Mouse (Mus musculus): ENCODE measurements around the gene Timm17a. TPM values are rescaled to one million over a fixed set of nuclear protein-coding genes. Genes with fewer than 3 reads are reported as not detected.

Gene Timm17a
- total RNA-seq, 1 experiment from 2014 or later: 4.0 TPM

DNA sequence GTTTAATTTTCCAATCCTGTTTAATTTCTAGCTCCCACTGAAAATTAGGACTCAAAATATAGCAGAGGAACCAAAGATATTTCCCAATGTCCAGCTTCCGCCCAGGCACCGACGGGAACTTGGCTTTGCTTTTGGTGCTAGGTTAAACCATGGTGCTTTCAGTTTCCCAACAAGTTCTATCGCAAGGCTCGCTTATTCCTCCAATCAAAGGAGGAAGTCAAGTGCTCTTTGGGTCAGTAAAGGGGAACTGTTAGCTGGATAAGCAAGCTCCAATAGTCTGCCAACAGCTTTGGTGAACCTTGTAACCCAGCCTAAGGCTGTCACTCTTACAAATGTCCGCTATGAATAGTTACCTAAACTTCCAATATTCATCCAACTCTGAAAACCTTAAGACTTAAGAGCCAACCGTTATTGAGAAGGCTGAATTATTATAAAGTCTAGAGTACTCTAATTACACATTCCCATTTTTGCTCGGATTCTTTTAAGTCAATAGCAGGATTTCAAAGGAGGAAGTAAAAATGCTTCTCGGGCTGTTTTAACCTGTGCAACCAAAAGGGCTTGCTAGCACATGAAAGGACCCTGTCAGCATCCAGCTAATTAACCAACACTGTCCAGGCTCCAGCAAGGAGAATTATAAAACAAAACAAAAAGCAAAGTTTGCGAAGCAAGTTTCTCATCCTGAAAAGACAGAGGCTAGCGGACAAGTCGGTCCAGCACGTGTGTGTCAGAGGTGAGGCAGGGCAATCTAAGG lies 30.9 kb downstream of the Timm17a start:
- ATAC-seq (ENCODE audit: extremely low read depth, insufficient number of reproducible peaks, low FRiP score, poor library complexity, severe bottlenecking): peak; percentile 76

GRCm38 (mm10) chr1:135281841-135282240 lies 31.7 kb downstream of the Timm17a start:
- ATAC-seq (ENCODE audit: extremely low read depth, insufficient number of reproducible peaks, low FRiP score, poor library complexity, severe bottlenecking): no peak

- no peak for ATAC-seq (ENCODE audit: extremely low read depth, insufficient number of reproducible peaks, low FRiP score, poor library complexity, severe bottlenecking)
These were observed 32.9 kb downstream of the Timm17a start for GRCm38 (mm10) chr1:135280646-135281045.

GRCm38 (mm10) chr1:135271371-135271770 lies 42.2 kb downstream of the Timm17a start:
- ATAC-seq (ENCODE audit: extremely low read depth, insufficient number of reproducible peaks, low FRiP score, poor library complexity, severe bottlenecking): no peak

DNA sequence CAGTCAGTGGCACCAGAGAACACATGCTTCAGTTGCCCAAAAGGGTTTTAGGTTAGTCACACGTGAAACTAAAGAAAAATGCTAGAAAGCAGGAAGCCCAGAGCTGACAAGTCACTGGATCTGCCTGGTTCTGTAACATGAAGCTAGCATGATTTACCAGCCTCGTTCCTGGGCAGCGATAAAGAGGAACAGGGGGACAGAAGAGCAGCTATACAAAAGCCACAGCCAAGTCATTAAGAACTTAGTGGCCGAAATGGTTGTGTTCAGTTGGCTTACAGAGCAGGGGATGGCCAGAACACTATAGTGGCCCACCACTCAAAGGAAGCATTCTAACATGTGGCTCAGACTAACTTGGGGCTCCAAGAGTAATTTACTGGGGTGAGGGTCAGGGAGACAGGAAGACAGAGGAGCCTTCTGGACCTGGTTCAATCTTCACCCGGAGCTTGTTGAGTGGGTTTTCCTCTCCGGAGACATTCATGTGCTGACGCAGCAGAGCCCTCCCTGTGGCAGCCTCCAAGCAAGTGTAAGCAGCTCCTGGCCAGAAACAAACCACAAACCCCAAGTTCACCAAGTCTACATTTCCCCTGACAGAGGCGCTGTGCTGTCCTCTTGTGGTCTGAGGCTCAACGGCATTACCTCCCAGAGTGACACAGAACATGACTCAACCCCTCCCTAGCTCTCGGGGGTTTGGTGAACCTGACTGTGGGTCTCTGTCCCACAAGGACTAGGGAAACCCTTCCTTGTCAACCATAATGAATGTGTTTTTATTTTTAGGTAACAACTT lies 45.7 kb downstream of the Timm17a start:
- ATAC-seq (ENCODE audit: extremely low read depth, insufficient number of reproducible peaks, low FRiP score, poor library complexity, severe bottlenecking): no peak

DNA sequence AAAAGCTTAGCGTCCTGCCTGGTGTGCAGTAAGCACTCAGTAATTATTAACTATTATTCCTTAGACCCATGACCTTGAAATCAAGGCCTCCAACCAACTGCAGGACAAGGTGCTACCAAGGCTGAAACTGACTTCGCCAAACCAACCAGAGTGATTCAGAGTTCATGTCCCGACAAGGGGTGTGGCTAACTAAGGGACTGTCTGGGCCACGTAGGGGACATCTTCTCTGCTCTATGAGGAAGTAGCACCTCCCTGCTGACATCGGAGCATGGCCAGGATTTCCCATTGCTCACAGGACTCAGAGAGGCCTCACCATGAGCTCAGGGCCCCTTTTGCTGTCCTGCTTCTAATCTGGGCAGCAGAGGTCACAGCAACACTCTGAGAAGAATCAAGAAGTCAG lies 47.7 kb downstream of the Timm17a start:
- no peak for ATAC-seq (ENCODE audit: extremely low read depth, insufficient number of reproducible peaks, low FRiP score, poor library complexity, severe bottlenecking)

DNA sequence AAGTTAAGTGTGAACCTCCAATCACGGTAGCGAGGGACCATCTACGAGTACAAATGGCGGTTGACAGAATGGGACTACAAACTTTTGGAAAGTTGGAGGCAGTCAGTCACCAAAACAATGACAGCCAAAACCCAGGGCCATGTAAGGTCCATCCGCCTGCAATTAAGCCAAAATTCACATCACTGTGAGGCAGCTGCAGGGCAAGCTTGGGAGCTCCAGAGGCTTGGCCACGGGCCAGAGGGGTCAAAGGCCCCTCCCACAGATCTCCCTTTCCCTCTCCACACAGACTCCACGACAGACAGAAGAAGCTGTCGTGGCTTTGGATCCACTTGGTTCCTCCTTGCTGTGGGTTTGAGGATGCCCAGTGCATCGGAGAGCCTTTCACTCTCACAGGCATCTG lies 50.3 kb downstream of the Timm17a start:
- no peak for ATAC-seq (ENCODE audit: extremely low read depth, insufficient number of reproducible peaks, low FRiP score, poor library complexity, severe bottlenecking)

DNA sequence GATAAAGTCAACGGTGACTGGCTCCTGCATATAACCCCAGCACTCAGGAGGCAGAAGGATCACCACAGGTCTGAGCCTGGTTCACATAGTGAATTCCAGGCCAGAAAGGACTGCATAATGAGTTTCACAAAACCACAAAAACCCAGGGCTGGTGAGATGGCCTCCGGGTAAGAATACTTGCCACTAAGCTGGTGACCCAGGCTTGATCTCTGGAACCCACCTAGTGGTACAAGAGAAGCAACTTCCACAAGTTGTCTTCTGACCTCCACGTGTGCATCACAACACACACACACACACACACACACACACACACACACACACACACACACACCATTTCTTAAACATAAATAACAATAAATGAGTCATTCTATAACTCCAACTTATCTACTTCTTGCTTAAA lies 51.2 kb downstream of the Timm17a start:
- no peak for ATAC-seq (ENCODE audit: extremely low read depth, insufficient number of reproducible peaks, low FRiP score, poor library complexity, severe bottlenecking)

DNA sequence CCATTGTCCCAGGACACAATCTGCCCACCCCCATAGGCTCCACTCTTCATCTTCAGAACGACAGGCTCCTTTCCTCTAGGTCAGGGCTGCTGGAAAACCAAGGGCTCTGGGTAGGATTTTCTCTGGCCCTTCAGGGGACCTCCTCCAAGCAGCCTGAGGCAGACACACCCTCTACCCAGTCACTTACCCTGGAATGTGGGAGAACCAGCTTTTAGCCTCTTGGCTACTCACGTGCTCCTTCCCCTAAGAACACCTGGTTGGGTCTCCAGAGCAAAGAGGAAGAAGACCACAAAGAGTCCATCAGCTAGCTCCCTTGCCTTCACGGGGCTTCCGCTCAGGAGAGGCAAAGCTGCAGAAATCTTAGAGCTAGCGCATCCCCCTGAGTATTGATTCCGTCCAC lies 52.6 kb downstream of the Timm17a start:
- no peak for ATAC-seq (ENCODE audit: extremely low read depth, insufficient number of reproducible peaks, low FRiP score, poor library complexity, severe bottlenecking)

DNA sequence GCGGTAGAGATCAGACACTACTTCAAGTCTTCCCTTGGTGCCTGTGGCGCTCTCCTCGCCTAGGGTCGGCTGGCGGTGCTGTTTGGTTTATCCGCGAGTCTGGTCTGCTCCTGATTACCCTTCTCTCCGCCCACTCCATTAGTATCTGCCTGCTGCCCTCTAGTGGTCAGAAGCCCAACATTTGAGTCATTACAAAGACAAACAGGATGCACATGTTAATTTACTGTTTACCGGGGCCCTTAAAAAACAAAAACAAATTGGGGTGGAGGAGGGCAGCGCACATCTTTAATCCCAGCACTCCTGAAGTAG lies 54.5 kb downstream of the Timm17a start:
- ATAC-seq (ENCODE audit: extremely low read depth, insufficient number of reproducible peaks, low FRiP score, poor library complexity, severe bottlenecking): peak; percentile 55; the same call in 1 of the 2 replicates

DNA sequence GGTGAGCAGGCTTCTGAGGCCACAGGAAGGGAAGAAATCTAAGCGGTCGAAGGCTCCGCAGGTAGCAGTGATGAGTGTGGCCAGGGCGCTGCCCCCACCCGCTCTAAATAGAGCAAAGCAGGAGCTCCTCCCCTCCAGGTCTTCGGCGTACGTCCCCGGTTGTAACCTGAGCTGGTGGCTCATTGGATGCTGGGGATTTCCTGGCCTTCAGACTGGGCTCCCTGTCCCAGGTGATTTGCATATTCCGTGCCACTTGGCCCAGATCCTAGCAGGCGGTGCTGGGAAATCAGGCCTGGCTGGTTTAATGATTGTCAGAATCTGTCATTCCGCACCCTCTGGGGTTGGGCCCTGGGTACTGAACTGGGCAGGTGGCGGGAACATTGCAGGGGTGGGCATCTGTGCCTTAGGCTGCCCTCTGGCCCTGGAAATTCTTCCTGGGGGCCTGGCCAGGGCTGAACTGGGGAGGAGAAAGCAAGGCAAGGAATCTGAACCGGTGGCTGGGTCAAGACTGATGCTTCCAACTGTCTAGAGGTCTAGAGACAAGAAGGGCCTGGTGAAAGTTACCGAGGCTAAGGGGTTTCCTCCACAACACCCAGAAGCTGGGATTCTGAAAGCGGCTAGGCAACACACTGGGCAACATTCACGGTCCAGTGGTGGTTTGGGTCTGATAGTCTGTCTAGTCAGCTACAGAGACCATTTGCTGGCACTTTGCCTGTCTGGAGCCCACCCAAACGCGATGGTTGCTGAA lies 55.0 kb downstream of the Timm17a start, which contains the start of gene Elf3:
TSS of gene Elf3 (minus strand) at position 189 of the 748 bp plus-strand sequence.
- ATAC-seq (ENCODE audit: extremely low read depth, insufficient number of reproducible peaks, low FRiP score, poor library complexity, severe bottlenecking): no peak

DNA sequence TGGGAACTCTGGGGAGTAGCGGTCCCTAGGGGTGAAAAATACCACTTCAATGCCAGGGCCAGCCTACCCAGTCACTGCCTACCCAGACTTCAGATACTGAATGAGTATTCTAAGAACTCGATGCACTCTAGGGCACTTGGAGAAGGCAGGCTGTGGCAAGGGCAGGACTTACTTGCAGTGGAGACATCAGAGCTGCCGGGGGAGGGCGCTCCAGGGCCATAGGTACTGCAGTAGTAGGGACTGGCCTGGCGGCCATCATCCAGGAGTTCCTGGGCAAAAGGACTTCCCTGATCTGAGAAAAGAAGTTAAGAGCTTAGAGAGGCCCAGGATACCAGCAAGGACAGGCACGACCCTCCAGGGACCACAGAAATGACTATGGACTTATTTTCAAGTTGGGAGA lies 57.3 kb downstream of the Timm17a start:
- ATAC-seq (ENCODE audit: extremely low read depth, insufficient number of reproducible peaks, low FRiP score, poor library complexity, severe bottlenecking): no peak

DNA sequence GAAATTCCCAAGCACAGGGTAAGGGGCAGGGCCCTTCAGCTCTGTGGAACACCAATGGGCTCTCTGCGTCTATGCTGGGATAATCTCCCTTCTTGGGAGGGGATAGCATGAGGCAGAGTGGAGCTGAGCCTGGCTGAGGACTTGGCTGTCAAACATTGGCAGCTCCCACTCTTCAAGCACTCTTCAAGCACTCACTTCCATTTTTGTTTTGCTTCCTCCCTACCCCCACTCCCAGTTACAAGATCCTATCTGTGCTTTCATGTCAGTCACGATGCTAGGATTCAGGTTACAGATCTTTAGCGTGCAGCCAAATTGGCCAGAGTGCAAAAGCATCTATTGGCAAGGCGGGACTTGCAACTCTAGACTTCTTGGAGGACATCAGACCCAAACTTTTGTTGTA lies 60.7 kb downstream of the Timm17a start:
- ATAC-seq (ENCODE audit: extremely low read depth, insufficient number of reproducible peaks, low FRiP score, poor library complexity, severe bottlenecking): no peak

DNA sequence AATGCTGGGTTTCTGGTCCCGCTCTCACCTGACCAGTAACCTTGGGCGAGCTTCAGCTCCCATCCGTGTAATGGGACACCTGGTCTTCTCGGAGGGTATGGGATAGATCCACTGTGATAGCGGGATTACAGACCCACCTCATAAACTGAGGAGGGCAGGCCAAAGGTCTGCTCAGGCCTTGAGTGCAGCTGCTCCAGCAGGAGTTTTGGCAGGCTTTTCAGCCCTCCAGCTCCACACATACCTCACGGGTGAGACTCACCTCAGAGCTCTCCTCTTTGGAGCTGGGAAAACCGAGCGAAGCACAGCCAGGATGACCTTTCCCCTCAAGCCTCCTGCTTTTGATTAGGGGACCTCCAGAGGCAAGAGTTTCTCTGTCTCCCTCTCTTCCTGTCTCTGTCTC lies 62.2 kb downstream of the Timm17a start:
- no peak for ATAC-seq (ENCODE audit: extremely low read depth, insufficient number of reproducible peaks, low FRiP score, poor library complexity, severe bottlenecking)

DNA sequence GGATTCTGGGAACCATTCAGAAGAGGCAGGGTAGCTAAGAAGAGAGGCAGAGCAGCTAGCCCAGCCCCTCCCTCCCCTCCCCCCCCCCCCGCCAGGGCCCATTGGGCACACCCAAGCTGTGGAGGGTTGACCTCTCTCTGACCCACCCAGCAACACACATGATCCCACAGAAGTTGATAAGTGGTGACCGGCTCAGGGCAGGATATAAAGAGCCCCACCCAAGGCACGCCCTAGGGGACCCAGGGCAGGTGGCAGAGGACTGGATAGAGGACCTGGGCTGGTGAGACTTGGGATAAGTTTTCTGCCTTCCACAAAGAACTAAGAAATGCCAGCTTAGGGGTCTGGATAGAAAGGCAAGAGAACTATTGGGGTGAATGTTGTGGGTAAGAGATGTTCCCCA lies 62.9 kb downstream of the Timm17a start:
- ATAC-seq (ENCODE audit: extremely low read depth, insufficient number of reproducible peaks, low FRiP score, poor library complexity, severe bottlenecking): no peak

- no peak for ATAC-seq (ENCODE audit: extremely low read depth, insufficient number of reproducible peaks, low FRiP score, poor library complexity, severe bottlenecking)
These were observed 65.1 kb downstream of the Timm17a start for GRCm38 (mm10) chr1:135248434-135248850.
